Mouse (Mus musculus): ENCODE data around the gene Nudt8. TPM values are rescaled to one million over a fixed set of nuclear protein-coding genes. Genes with fewer than 3 reads are reported as not detected.
"Not testable (repeated sequence)": the region's sequence is repeated elsewhere in the genome, so short reads cannot be mapped to it uniquely, and the experiment has no call there.

The Nudt8 gene
- total and polyA plus RNA-seq, 2 experiments from 2014 or later = 25.9 to 29.1 TPM

GRCm38 (mm10) chr19:3958470-3958869 is 41.9 kb upstream of the Nudt8 start, which contains the start of gene Aldh3b3:
Gene Aldh3b3, plus strand, starts transcription at chr19:3958645.
- DNase-seq (ENCODE audit: low spot score) = peak; percentile 47
- peak; percentile 24; the same call in 1 of the 2 replicates for ATAC-seq
- no peaks in the 10 kb centered on the region for H3K9me3 ChIP-seq (ENCODE audit: low read length)
- H3K36me3 ChIP-seq (ENCODE audit: insufficient read depth, low read length) = no peaks in the 10 kb centered on the region
- no peaks in the 10 kb centered on the region for H3K4me1 ChIP-seq (ENCODE audit: insufficient read depth, low read length)
- no peak within 1 kb of the TSS for H3K27ac ChIP-seq
- 52% methylated on average over 4 of the region's 4 CpGs for WGBS
- TF ChIP-seq CTCF (IDR thresholded peaks at IDR 0.05; ENCODE audit: low read depth) = no peak
- no peak within 1 kb of the TSS for H3K9ac ChIP-seq (replicated peaks; ENCODE audit: low read length)
- H3K27me3 ChIP-seq (ENCODE audit: insufficient read depth, low read length) = no peaks in the 10 kb centered on the region
- H3K4me2 ChIP-seq (ENCODE audit: low read depth, low read length) = no peak within 1 kb of the TSS
- H3K4me3 ChIP-seq (ENCODE audit: low read length) = no peak within 1 kb of the TSS

GRCm38 (mm10) chr19:3959030-3959429 is 41.4 kb upstream of the Nudt8 start:
- H3K4me3 ChIP-seq (ENCODE audit: low read length) = no peak overlapping the region
- H3K27ac ChIP-seq = no peak overlapping the region
- DNase-seq (ENCODE audit: low spot score) (no peak), ATAC-seq (no peak)
- H3K36me3 ChIP-seq (ENCODE audit: insufficient read depth, low read length) = no peaks in the 10 kb centered on the region
- H3K4me2 ChIP-seq (ENCODE audit: low read depth, low read length) = no peak overlapping the region
- H3K9ac ChIP-seq (replicated peaks; ENCODE audit: low read length) = no peak overlapping the region
- no peaks in the 10 kb centered on the region for H3K4me1 ChIP-seq (ENCODE audit: insufficient read depth, low read length)
- TF ChIP-seq CTCF (IDR thresholded peaks at IDR 0.05; ENCODE audit: low read depth) = no peak
- H3K27me3 ChIP-seq (ENCODE audit: insufficient read depth, low read length) = no peaks in the 10 kb centered on the region
- no peaks in the 10 kb centered on the region for H3K9me3 ChIP-seq (ENCODE audit: low read length)

GRCm38 (mm10) chr19:3960211-3960610 is 40.2 kb upstream of the Nudt8 start:
- WGBS = 87% methylated on average over 5 of the region's 5 CpGs
- H3K27ac ChIP-seq = no peak overlapping the region
- TF ChIP-seq CTCF (IDR thresholded peaks at IDR 0.05; ENCODE audit: low read depth) = no peak
- H3K9ac ChIP-seq (replicated peaks; ENCODE audit: low read length) = no peak overlapping the region
- no peaks in the 10 kb centered on the region for H3K9me3 ChIP-seq (ENCODE audit: low read length)
- DNase-seq (ENCODE audit: low spot score) = no peak
- H3K27me3 ChIP-seq (ENCODE audit: insufficient read depth, low read length) = no peaks in the 10 kb centered on the region
- no peaks in the 10 kb centered on the region for H3K4me1 ChIP-seq (ENCODE audit: insufficient read depth, low read length)
- H3K4me2 ChIP-seq (ENCODE audit: low read depth, low read length) = no peak overlapping the region
- H3K36me3 ChIP-seq (ENCODE audit: insufficient read depth, low read length) = no peaks in the 10 kb centered on the region
- no peak for ATAC-seq
- no peak overlapping the region for H3K4me3 ChIP-seq (ENCODE audit: low read length)

GRCm38 (mm10) chr19:3961805-3962204 is 38.6 kb upstream of the Nudt8 start:
- H3K27me3 ChIP-seq (ENCODE audit: insufficient read depth, low read length); ATAC-seq; H3K36me3 ChIP-seq (ENCODE audit: insufficient read depth, low read length); H3K4me2 ChIP-seq (ENCODE audit: low read depth, low read length); DNase-seq (ENCODE audit: low spot score); H3K27ac ChIP-seq; H3K4me1 ChIP-seq (ENCODE audit: insufficient read depth, low read length); H3K9me3 ChIP-seq (ENCODE audit: low read length); H3K4me3 ChIP-seq (ENCODE audit: low read length); H3K9ac ChIP-seq (replicated peaks; ENCODE audit: low read length): not testable (repeated sequence)
- WGBS = 62% methylated on average over 6 of the region's 6 CpGs

GRCm38 (mm10) chr19:3962469-3962868 is 37.9 kb upstream of the Nudt8 start:
- WGBS = 5% methylated on average over 2 of the region's 2 CpGs
- Histone ChIP-seq H3K36me3 (ENCODE audit: insufficient read depth, low read length) (no peaks in the 10 kb centered on the region), H3K4me2 (ENCODE audit: low read depth, low read length) (no peak overlapping the region), H3K4me1 (ENCODE audit: insufficient read depth, low read length) (no peaks in the 10 kb centered on the region), H3K4me3 (ENCODE audit: low read length) (no peak overlapping the region), H3K27me3 (ENCODE audit: insufficient read depth, low read length) (no peaks in the 10 kb centered on the region), H3K9ac (replicated peaks; ENCODE audit: low read length) (no peak overlapping the region), H3K9me3 (ENCODE audit: low read length) (no peaks in the 10 kb centered on the region), H3K27ac (no peak overlapping the region)
- ATAC-seq (no peak), DNase-seq (ENCODE audit: low spot score) (peak; percentile 11)
- TF ChIP-seq CTCF (IDR thresholded peaks at IDR 0.05; ENCODE audit: low read depth) = peak; percentile 31

- no peaks in the 10 kb centered on the region for H3K4me1 ChIP-seq (ENCODE audit: insufficient read depth, low read length)
- TF ChIP-seq CTCF (IDR thresholded peaks at IDR 0.05; ENCODE audit: low read depth) = no peak
- no peak for ATAC-seq
- no peak for DNase-seq (ENCODE audit: low spot score)
- H3K9me3 ChIP-seq (ENCODE audit: low read length) = no peaks in the 10 kb centered on the region
- no peaks in the 10 kb centered on the region for H3K27me3 ChIP-seq (ENCODE audit: insufficient read depth, low read length)
- no peaks in the 10 kb centered on the region for H3K36me3 ChIP-seq (ENCODE audit: insufficient read depth, low read length)
- H3K27ac ChIP-seq = no peak overlapping the region
- no peak overlapping the region for H3K4me3 ChIP-seq (ENCODE audit: low read length)
- no peak overlapping the region for H3K4me2 ChIP-seq (ENCODE audit: low read depth, low read length)
- H3K9ac ChIP-seq (replicated peaks; ENCODE audit: low read length) = no peak overlapping the region
- 71% methylated on average over 4 of the region's 4 CpGs for WGBS
Measured at GRCm38 (mm10) chr19:3964030-3964429, 36.4 kb upstream of the Nudt8 start.

- Histone ChIP-seq H3K27ac (no peak overlapping the region), H3K9me3 (ENCODE audit: low read length) (no peaks in the 10 kb centered on the region), H3K27me3 (ENCODE audit: insufficient read depth, low read length) (no peaks in the 10 kb centered on the region), H3K36me3 (ENCODE audit: insufficient read depth, low read length) (no peaks in the 10 kb centered on the region), H3K4me2 (ENCODE audit: low read depth, low read length) (no peak overlapping the region), H3K9ac (replicated peaks; ENCODE audit: low read length) (no peak overlapping the region), H3K4me1 (ENCODE audit: insufficient read depth, low read length) (no peaks in the 10 kb centered on the region), H3K4me3 (ENCODE audit: low read length) (no peak overlapping the region)
- 73% methylated on average over 11 of the region's 11 CpGs for WGBS
- ATAC-seq (no peak), DNase-seq (ENCODE audit: low spot score) (peak; percentile 9)
- peak; percentile 60 for TF ChIP-seq CTCF (IDR thresholded peaks at IDR 0.05; ENCODE audit: low read depth)
Measured at GRCm38 (mm10) chr19:3966330-3967075, 33.9 kb upstream of the Nudt8 start.
